Mouse (Mus musculus) CH12F3 (cell line): ENCODE measurements around the gene Rad50.

Experiments used
- in situ Hi-C: fragments of 300-500 bp; cut with MboI; formaldehyde crosslinking; loops from 2 replicates; pipeline ENCODE4 v1.14.3; 2020; ENCODE audit warnings: low sequenced_read_pairs

Rad50 gene

DNA sequence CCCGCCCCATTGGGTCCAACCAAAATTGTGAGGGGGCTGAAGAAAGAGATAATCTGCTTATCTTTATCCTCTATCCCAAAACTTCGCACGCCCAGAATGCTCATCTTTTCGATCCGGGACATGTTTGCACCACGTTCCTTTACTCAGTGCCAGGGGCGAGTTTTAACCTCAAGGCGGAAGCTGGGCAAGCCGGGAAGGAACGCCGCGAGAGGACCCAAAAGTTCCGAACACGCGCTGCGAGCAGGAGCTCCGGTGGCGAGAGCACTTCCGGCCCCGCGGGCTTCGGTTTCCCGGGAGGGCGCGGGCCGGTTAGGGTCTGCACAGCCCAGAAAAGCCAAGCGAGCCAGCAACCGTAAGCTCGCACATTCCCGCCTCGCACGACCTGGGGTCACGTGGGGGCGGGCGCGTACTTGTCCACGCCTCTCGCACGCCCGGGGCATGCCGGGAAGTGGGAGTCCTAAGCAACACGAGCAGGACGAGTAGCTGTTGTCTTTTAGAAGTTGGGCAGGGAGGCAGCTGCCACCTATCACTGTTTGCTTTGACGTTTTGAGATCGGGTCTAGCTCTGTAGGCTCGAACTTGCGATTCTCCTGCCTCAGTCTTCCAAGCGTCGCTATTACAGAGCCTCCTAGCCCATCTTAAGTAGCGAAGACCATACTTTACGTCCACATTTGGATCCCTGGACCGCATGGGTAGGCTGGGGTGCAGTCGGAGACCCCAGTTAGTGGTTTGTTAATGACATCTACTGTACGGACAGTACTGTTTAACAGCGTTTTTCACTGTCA, at the start of gene Rad50:
Rad50 (minus strand) TSS at position 386 of the 784 bp plus-strand sequence.
- in situ Hi-C loops, result no loop called here

DNA sequence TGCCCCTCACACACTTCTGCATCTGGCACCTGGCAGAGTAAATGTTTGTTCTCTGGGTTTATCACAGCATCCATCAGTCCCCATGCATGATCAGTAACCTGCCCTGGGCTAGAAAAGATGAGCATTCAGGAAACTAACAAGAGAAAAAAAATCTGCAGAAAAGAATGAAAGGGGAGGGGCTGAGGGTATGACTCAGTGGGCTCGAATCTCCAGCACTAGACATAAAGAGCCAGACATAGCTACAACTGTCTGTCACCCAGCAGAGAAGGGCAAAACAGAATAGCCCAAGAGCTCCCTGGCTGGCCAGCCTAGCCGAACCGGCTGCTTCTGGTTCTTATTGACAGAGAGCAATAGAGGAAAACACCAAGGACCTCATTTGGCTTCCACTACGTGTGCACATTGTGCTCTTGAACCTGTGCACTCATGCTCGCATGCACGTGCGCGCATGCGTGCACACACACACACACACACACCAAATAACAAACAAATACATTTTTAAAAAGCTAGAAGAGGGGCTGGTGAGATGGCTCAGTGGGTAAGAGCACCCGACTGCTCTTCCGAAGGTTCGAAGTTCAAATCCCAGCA, 48.0 kb upstream of the Rad50 start:
- in situ Hi-C loops, result loop anchor here (10.0 kb wide), 1 partner anchor 100 kb away; the partner anchor contains the start of gene Gm12216

DNA sequence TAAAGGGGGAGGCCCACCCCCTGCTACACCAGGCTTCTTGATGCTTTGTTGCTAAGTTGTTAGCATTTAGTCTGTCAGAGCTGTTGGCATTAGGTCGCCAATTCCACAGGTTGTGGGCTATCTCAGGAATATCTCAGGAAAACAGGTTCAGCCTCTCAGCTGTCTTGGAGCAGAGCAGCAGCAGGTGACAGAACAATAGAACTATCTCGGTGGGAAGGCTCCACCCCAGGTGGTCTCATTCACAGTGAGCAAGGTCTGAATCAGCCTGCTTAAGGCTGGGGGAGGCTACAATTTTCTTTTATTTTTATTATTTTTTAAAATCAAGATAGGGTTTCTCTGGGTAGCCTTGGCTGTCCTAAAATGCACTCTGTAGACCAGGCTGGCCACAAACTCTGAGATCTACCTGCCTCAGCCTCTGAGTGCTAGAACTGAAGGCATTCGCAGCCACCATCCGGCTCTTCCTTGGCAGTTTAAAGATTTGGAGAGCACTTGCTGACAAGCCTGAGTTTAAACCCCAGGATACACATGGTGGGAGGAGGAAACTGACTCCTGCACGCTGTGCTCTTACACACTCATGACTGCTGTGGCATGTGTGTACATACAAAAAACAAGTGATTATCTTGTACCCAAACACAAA, 42.7 kb upstream of the Rad50 start:
- in situ Hi-C loops, result loop anchor here (10.0 to 25.0 kb wide), 2 partner anchors 105 to 512 kb away; partner anchors contain the start of genes Gm12216 and Il3

DNA sequence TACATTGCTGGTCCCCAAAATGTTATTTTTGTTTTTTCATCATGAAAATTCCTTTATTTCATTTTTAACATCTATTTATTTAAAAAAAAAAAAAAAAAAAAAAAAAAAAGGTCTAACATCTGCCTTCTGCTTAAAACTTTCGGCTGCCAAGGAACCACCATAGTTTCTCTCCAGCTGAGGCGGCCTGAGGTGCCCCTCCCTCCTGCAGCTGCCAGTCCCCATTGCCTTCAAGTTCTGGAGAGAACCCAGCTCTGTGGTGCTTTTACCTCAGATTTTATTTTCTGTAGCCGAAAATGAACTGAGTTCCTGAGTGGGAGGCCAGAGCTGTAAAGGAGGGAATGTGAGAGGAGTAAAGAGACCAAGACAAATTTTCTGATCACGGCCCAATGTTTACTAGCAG, 42.2 kb upstream of the Rad50 start:
- in situ Hi-C loops, result loop anchor here (25.0 kb wide), 1 partner anchor 513 kb away; the partner anchor contains the start of gene Il3

DNA sequence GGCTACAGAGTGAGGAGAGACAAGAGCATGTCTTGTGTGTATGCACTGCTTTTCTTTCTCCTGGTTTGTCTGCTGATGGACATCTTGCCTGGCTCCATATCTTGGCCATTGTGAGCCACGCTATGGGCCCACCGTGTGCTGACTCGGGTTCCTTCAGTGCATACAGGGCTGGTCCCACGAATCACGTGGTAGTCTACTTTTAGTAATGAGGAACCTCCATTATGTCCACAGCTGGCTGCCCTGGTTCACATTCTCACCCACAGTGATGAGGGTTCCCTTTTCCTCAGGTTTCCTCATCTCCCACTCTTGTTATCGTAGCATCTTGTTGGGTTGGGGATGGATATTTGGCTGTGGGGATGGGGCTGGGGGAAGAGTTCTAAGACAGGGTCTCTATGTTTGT, 41.5 kb upstream of the Rad50 start:
- in situ Hi-C loops, result loop anchor here (25.0 kb wide), 1 partner anchor 514 kb away; the partner anchor contains the start of gene Il3

DNA sequence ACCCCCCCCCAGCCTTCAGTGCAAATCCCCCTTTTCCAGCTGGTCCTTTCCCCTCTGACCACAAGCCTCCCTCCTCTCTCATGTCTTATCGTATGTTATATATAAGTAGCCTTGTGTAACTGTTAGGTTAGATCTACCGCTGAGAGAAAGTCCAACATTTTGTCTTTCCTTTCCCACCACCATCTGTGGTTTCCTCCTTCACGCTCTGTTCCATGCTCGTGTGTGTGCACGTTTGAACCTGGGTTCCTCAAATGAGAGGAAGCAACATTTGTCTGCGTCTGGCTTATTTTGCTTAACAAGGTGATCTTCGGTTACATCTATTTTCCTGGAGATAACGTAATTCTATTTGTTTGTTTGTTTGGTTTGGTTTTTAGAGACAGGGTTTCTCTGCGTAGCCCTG, 40.9 kb upstream of the Rad50 start:
- in situ Hi-C loops, result loop anchor here (25.0 kb wide), 1 partner anchor 514 kb away; the partner anchor contains the start of gene Il3

DNA sequence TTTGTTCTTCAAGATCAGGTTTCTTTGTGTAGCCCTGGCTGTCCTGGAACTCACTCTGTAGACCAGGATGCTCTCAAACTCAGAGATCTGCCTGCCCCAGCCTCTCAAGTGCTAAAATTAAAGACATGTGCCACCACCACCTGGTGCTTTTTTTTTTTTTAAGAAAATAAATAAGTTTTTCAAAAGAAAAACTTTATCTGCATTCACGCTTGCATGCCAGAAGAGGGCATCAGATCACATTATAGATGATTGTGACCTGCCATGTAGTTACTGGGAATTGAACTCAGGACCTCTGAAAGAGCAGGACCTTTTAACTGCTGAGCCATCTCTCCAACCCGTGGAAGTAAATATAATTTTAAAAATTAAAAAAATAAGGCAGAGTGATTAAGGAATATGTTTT, 38.1 kb upstream of the Rad50 start:
- in situ Hi-C loops, result loop anchor here (25.0 kb wide), 1 partner anchor 517 kb away; the partner anchor contains the start of gene Il3

DNA sequence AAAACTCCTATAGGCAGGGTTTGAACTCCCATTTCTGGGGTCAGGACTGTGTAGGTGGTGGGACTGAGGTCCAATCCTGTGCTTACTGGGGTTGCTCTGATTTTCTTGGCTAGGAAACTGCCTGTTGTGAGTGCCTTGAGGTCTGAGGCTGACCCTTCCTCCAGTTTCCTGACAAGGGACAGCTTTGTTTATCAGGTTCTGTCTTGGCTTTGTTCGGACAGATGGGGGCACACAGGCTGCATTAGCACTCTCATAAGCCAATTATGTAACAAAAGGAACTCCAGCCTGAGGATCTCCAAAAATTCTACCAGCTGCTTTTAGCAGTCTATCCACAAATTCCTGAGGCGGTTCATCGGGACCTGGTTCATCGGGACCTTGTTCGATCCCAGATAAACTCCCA, 35.2 kb upstream of the Rad50 start:
- in situ Hi-C loops, result loop anchor here (25.0 kb wide), 1 partner anchor 520 kb away; the partner anchor contains the start of gene Il3

DNA sequence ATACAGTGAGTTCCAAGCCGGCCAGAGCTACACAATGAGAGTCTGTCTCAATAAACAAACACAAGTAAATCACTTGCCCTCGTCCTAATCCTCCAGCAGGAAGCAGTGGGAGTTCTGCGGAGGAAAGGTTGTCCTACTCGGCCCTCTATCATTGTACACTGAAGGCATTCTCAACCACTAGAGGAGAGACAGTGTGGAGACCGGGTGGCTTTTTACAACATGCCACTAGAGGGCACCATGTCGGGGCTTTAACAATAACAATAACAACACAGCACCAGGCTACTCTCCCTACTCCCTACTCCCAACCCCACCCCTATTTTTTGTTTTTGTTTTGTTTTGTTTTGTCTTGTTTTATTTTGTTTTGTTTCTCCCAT, 30.4 kb upstream of the Rad50 start:
- in situ Hi-C loops, result loop anchor here (10.0 to 25.0 kb wide), 2 partner anchors 273 to 525 kb away; partner anchors contain the start of gene Il3

DNA sequence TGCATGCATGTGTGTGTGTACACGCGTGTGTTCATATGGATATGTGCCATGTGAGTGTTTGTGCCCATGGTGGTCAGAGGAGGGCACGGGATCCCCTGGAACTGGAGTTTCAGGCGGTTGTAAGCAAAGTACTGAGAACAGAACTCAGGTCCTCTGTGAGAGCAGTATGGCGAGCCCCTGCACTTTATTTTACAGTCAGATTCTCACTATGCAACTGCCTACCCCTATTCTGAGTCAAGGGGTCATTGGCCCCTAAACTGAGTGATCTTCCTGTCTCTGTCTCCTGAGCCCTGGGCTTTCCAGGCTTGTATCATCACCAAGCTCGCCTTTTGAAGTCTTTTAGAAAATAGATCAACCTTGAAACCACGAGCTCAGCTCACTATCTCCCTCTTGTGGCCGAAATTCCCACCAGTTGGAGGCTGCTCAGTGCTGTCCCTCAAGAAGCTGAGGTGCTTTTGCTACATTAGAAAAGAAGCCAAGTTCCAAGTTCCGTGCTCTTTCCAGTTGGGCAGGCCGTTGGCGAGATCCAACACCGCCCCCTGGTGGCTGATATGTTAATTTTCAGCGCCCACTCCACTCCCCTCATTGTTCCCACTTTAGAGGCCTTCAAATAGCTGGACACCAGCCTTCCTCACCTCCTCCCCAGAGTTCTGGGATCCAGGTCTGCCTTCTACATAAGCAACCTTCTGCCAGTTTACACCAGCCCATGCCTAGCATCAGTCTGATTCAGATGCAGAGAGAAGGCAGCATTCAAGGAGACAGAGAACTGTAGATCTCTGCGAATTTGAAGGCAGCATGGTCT, 29.9 kb upstream of the Rad50 start:
- in situ Hi-C loops, result loop anchor here (10.0 to 25.0 kb wide), 2 partner anchors 272 to 525 kb away; partner anchors contain the start of gene Il3

DNA sequence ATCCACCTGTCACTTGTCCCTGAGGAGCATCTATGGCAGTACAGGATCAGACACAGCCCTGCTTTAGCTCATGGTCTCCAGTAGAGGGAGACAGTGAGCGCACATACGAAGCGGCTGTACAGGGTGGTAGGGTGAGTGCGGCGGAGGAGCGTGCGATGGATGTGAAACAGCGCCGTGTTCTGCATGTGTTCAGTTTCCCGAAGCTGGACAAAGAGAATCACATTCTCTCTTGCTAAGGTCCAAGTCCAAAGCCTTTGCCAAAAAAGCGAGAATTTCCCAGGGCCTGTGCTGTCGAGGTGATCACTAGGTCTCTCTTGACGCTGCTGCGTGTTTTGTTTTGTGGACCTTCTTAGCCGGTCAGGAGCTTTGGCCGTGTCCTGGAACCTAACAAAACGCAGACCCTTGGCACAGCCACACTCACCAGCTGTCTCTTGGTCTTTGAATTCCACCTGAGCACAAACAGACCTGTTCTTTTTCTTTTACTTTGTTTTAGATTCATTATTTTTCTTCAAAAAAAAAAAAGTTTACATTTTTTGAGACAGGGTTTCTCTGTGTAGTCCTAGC, 28.6 kb upstream of the Rad50 start:
- in situ Hi-C loops, result loop anchor here (10.0 to 25.0 kb wide), 2 partner anchors 271 to 527 kb away; partner anchors contain the start of gene Il3

DNA sequence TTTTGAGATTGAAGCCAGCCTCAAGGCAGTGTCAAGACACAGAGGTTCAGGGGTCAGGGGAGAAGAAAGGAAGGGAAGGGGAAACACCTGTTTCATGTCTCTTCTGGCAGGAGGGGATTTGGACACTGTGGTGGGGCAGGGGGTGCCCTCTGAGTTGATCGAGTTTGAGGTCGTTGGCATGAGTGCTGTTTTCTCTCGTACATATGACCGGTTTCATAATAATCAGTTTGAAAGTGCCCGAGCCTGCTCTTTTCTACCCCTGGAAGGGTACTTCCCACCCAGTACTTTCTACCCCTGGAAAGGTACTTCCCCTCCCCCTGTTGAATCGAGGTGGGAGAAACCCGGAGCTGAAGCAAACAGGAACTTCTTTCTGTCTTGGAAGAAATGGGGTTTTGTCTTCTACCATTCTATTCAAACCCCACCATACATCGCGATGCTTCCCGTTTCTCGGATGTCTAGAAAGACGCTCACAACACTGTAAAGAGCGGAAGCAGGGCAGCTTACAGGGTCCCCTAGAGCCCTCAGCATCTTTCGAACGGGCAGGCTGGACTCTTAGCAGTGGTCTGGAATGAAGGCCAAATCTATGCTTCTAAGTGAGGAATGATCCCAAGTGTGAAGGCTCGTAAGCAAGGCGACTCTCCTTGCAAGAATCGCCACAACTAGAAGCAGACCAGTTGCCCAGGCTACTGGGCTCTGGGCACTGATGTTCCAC, 28.0 kb upstream of the Rad50 start:
- in situ Hi-C loops, result loop anchor here (10.0 to 25.0 kb wide), 2 partner anchors 270 to 527 kb away; partner anchors contain the start of gene Il3

DNA sequence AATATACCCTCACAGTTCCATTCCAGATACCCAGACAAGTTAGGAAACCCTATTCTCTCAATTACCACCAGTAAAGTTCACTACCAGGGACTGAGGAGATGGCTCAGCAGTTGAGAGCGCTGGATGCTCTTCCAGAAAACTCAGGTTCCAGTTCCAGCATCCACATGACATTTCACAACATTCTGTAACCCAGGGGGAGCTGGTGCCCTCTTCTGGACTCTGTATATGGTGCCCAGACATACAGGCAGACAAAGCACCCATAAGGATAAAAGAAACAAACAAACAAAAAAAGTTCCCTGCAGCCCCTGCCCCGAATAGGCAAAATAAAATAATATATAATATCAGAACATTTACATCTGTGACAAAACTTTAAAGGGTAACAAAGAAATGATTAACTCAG, 27.3 kb upstream of the Rad50 start:
- in situ Hi-C loops, result loop anchor here (10.0 to 25.0 kb wide), 2 partner anchors 270 to 528 kb away; partner anchors contain the start of gene Il3

DNA sequence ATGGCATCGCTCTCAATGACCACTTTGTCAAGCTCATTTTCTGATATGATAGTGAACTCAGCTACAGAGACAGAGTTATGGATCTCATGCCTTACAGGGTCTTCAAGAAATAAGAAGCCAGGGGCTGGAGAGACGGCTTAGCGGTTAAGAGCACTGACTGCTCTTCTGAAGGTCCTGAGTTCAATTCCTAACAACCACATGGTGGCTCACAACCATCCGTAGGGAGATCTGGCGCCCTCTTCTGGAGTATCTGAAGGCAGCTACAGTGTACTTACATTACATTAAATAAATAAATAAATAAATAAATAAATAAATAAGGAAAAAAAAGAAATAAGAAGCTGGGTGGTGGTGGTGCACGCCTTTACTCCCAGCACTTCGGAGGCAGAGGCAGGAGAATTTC, 26.7 kb upstream of the Rad50 start:
- in situ Hi-C loops, result loop anchor here (10.0 to 25.0 kb wide), 2 partner anchors 269 to 528 kb away; partner anchors contain the start of gene Il3

DNA sequence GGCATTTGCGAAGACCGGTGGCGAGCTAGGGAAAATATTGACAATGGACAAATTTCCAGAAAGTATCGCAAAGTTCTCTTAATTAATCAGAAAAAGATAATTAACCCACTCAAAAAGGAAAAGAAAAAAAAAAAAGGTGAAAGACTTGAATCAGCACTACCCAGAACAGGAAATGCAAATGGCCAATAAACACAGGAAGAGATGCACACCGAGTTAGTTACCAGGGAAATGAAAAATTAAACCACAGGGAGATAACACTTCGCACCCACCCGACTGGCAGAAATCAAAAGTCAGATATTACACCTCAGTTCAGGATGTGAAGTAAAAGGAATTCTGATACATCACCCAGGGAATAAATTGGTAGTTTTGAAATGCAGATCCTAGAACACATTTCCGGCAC, 25.1 kb upstream of the Rad50 start:
- in situ Hi-C loops, result loop anchor here (10.0 to 25.0 kb wide), 2 partner anchors 267 to 530 kb away; partner anchors contain the start of gene Il3

DNA sequence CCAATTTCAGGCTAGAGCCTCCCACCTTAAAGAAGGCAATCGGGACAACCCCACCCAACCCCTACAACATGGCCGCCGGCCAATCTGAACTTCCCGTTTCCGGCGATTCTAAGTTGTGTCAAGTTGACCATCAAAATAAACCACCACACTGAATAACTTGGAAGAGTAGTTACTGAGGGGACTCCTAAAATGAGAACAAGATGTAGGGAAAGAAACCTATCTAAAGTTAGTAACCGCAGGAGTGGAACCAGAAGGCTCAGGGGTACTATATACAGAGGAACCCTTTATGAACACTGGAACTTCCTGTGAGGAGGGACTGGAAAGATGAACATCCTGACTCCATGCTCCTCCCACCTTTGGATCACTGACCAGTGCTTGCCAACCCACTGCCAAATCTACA, 24.3 kb upstream of the Rad50 start:
- in situ Hi-C loops, result loop anchor here (10.0 to 25.0 kb wide), 2 partner anchors 267 to 531 kb away; partner anchors contain the start of gene Il3

DNA sequence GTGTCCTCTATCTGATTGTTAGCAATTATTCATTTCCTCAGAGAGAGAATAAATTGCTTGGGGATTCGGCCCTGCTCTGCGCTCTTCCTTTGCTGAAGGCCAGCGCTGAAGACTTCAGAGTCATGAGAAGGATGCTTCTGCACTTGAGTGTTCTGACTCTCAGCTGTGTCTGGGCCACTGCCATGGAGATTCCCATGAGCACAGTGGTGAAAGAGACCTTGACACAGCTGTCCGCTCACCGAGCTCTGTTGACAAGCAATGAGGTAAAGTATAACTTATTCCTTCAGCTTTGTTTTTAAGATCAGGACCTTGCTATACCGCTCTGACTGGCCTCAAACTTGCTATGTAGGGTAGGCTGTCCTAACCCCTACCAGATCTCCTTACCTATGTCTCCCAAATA, 13.6 kb upstream of the Rad50 start, which contains the start of gene Il5:
Il5 (plus strand) TSS at position 80 of the 400 bp plus-strand sequence.
- in situ Hi-C loops, result no loop called here

DNA sequence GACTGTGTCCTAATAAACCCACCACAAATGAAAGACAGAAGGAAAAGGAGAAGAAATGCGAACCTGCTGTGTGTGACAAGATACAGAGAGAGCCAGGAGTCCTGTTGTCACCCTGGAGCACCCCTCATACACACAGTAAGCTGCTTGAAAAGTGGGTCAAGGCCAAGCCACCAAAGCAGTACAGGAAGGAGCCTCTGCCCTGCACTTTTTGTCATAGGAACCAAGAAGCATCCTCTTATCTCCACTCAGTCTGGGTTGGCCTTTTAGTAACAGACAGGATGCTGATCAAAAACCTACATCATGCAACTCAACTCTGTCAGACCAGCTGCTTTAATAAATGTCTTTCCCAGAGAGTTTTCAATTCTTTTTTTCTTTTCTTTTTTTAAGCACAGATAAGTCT, 12.6 kb upstream of the Rad50 start:
- in situ Hi-C loops, result no loop called here

DNA sequence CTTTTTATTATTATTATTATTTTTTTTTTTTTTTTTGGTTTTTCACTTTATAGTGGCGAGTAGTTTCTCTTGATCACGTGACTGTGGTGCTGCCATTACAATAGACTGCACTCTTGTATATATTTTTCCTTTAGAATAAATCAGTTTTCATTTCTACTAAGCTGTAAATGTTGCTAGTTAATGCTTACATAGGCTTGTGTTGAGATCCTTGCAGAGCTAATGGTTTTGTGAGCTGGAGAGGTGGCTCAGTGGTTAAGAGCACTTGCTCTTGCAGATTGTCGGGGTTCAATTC, 545 bp upstream of the Rad50 start:
- in situ Hi-C loops, result no loop called here
